Mouse (Mus musculus): ENCODE measurements at regions not wholly inside any gene's neighbourhood (a gene's known extent, or its start where the extent isn't known, plus 50 kb on each side); places are given as distances from the start of the nearest gene placed in this dataset.

- no peak for ATAC-seq (ENCODE audit: low read depth)
- Histone ChIP-seq H3K36me3 (ENCODE audit: control insufficient read depth, insufficient read depth, low read length) (no peaks in the 10 kb centered on the region), H3K4me1 (replicated peaks; ENCODE audit: control insufficient read depth, insufficient read depth, low read length) (no peaks in the 10 kb centered on the region), H3K27ac (ENCODE audit: low read length) (no peak overlapping the region), H3K9me3 (ENCODE audit: control insufficient read depth, low read length) (no peaks in the 10 kb centered on the region), H3K4me2 (ENCODE audit: low read depth, low read length) (no peak overlapping the region), H3K27me3 (ENCODE audit: control insufficient read depth, insufficient read depth, low read depth, low read length) (no peaks in the 10 kb centered on the region), H3K9ac (ENCODE audit: low read length) (no peak overlapping the region), H3K4me3 (ENCODE audit: low read length) (no peak overlapping the region)
- 67% methylated on average over 8 of the region's 8 CpGs for WGBS
These were observed 214.1 kb upstream of the Csf3r start for GRCm38 (mm10) chr4:125810247-125810646.

GRCm38 (mm10) chr4:125814311-125814710 lies 210.0 kb upstream of the Csf3r start:
- H3K4me3 ChIP-seq (ENCODE audit: low read length), result no peak overlapping the region
- no peak for ATAC-seq (ENCODE audit: low read depth)
- no peaks in the 10 kb centered on the region for H3K9me3 ChIP-seq (ENCODE audit: control insufficient read depth, low read length)
- H3K36me3 ChIP-seq (ENCODE audit: control insufficient read depth, insufficient read depth, low read length), result no peaks in the 10 kb centered on the region
- H3K27me3 ChIP-seq (ENCODE audit: control insufficient read depth, insufficient read depth, low read depth, low read length), result no peaks in the 10 kb centered on the region
- WGBS, result 70% methylated on average over 12 of the region's 12 CpGs
- H3K27ac ChIP-seq (ENCODE audit: low read length), result no peak overlapping the region
- H3K4me1 ChIP-seq (replicated peaks; ENCODE audit: control insufficient read depth, insufficient read depth, low read length), result no peaks in the 10 kb centered on the region
- H3K9ac ChIP-seq (ENCODE audit: low read length), result no peak overlapping the region
- no peak overlapping the region for H3K4me2 ChIP-seq (ENCODE audit: low read depth, low read length)

- Histone ChIP-seq H3K4me2 (ENCODE audit: low read depth, low read length) (no peak overlapping the region), H3K36me3 (ENCODE audit: control insufficient read depth, insufficient read depth, low read length) (no peaks in the 10 kb centered on the region), H3K9ac (ENCODE audit: low read length) (no peak overlapping the region), H3K4me1 (replicated peaks; ENCODE audit: control insufficient read depth, insufficient read depth, low read length) (no peaks in the 10 kb centered on the region), H3K9me3 (ENCODE audit: control insufficient read depth, low read length) (no peaks in the 10 kb centered on the region), H3K27ac (ENCODE audit: low read length) (no peak overlapping the region), H3K27me3 (ENCODE audit: control insufficient read depth, insufficient read depth, low read depth, low read length) (no peaks in the 10 kb centered on the region), H3K4me3 (ENCODE audit: low read length) (no peak overlapping the region)
- WGBS, result 51% methylated on average over 3 of the region's 3 CpGs
- ATAC-seq (ENCODE audit: low read depth), result no peak
These were observed 209.1 kb upstream of the Csf3r start for GRCm38 (mm10) chr4:125815276-125815675.

GRCm38 (mm10) chr4:125824525-125824924 lies 199.8 kb upstream of the Csf3r start:
- 10% methylated on average over 3 of the region's 3 CpGs for WGBS
- ATAC-seq (ENCODE audit: low read depth), result no peak
- no peak overlapping the region for H3K4me2 ChIP-seq (ENCODE audit: low read depth, low read length)
- no peaks in the 10 kb centered on the region for H3K36me3 ChIP-seq (ENCODE audit: control insufficient read depth, insufficient read depth, low read length)
- H3K9ac ChIP-seq (ENCODE audit: low read length), result no peak overlapping the region
- no peak overlapping the region for H3K4me3 ChIP-seq (ENCODE audit: low read length)
- no peaks in the 10 kb centered on the region for H3K4me1 ChIP-seq (replicated peaks; ENCODE audit: control insufficient read depth, insufficient read depth, low read length)
- H3K27me3 ChIP-seq (ENCODE audit: control insufficient read depth, insufficient read depth, low read depth, low read length), result no peaks in the 10 kb centered on the region
- no peaks in the 10 kb centered on the region for H3K9me3 ChIP-seq (ENCODE audit: control insufficient read depth, low read length)
- no peak overlapping the region for H3K27ac ChIP-seq (ENCODE audit: low read length)

- Histone ChIP-seq H3K36me3 (ENCODE audit: control insufficient read depth, insufficient read depth, low read length) (no peaks in the 10 kb centered on the region), H3K27me3 (ENCODE audit: control insufficient read depth, insufficient read depth, low read depth, low read length) (no peaks in the 10 kb centered on the region)
These were observed 197.9 kb upstream of the Csf3r start for GRCm38 (mm10) chr4:125826416-125826815.

GRCm38 (mm10) chr4:125835250-125835649 lies 189.1 kb upstream of the Csf3r start:
- no peaks in the 10 kb centered on the region for H3K27me3 ChIP-seq (ENCODE audit: control insufficient read depth, insufficient read depth, low read depth, low read length)
- no peak overlapping the region for H3K9ac ChIP-seq (ENCODE audit: low read length)
- no peak overlapping the region for H3K4me3 ChIP-seq (ENCODE audit: low read length)
- no peaks in the 10 kb centered on the region for H3K36me3 ChIP-seq (ENCODE audit: control insufficient read depth, insufficient read depth, low read length)
- no peaks in the 10 kb centered on the region for H3K4me1 ChIP-seq (replicated peaks; ENCODE audit: control insufficient read depth, insufficient read depth, low read length)
- no peak overlapping the region for H3K27ac ChIP-seq (ENCODE audit: low read length)
- WGBS, result under 1% methylated on average over 8 of the region's 8 CpGs
- H3K9me3 ChIP-seq (ENCODE audit: control insufficient read depth, low read length), result no peaks in the 10 kb centered on the region
- no peak for ATAC-seq (ENCODE audit: low read depth)
- no peak overlapping the region for H3K4me2 ChIP-seq (ENCODE audit: low read depth, low read length)

More at GRCm38 (mm10) chr4:125826416-125826815, 197.9 kb upstream of the Csf3r start:
- no peak overlapping the region for H3K27ac ChIP-seq (ENCODE audit: low read length)
- no peak for ATAC-seq (ENCODE audit: low read depth)
- no peak overlapping the region for H3K9ac ChIP-seq (ENCODE audit: low read length)
- H3K4me2 ChIP-seq (ENCODE audit: low read depth, low read length), result no peak overlapping the region
- no peaks in the 10 kb centered on the region for H3K4me1 ChIP-seq (replicated peaks; ENCODE audit: control insufficient read depth, insufficient read depth, low read length)
- no peak overlapping the region for H3K4me3 ChIP-seq (ENCODE audit: low read length)
- 73% methylated on average over 5 of the region's 5 CpGs for WGBS
- no peaks in the 10 kb centered on the region for H3K9me3 ChIP-seq (ENCODE audit: control insufficient read depth, low read length)

GRCm38 (mm10) chr4:125847568-125847967 lies 176.8 kb upstream of the Csf3r start:
- Histone ChIP-seq H3K9ac (ENCODE audit: low read length) (no peak overlapping the region), H3K4me2 (ENCODE audit: low read depth, low read length) (no peak overlapping the region), H3K4me3 (ENCODE audit: low read length) (no peak overlapping the region), H3K4me1 (replicated peaks; ENCODE audit: control insufficient read depth, insufficient read depth, low read length) (no peaks in the 10 kb centered on the region), H3K27ac (ENCODE audit: low read length) (no peak overlapping the region), H3K9me3 (ENCODE audit: control insufficient read depth, low read length) (no peaks in the 10 kb centered on the region), H3K27me3 (ENCODE audit: control insufficient read depth, insufficient read depth, low read depth, low read length) (no peaks in the 10 kb centered on the region), H3K36me3 (ENCODE audit: control insufficient read depth, insufficient read depth, low read length) (no peaks in the 10 kb centered on the region)
- ATAC-seq (ENCODE audit: low read depth), result no peak
- WGBS, result 80% methylated on average over 3 of the region's 3 CpGs

- no peaks in the 10 kb centered on the region for H3K4me1 ChIP-seq (replicated peaks; ENCODE audit: control insufficient read depth, insufficient read depth, low read length)
- H3K27ac ChIP-seq (ENCODE audit: low read length), result no peak overlapping the region
- no peak overlapping the region for H3K4me3 ChIP-seq (ENCODE audit: low read length)
- H3K4me2 ChIP-seq (ENCODE audit: low read depth, low read length), result no peak overlapping the region
- WGBS, result 11% methylated on average over 4 of the region's 4 CpGs
- ATAC-seq (ENCODE audit: low read depth), result no peak
- no peak overlapping the region for H3K9ac ChIP-seq (ENCODE audit: low read length)
- no peaks in the 10 kb centered on the region for H3K36me3 ChIP-seq (ENCODE audit: control insufficient read depth, insufficient read depth, low read length)
- no peaks in the 10 kb centered on the region for H3K9me3 ChIP-seq (ENCODE audit: control insufficient read depth, low read length)
- no peaks in the 10 kb centered on the region for H3K27me3 ChIP-seq (ENCODE audit: control insufficient read depth, insufficient read depth, low read depth, low read length)
These were observed 174.1 kb upstream of the Csf3r start for GRCm38 (mm10) chr4:125850300-125850699.

- no peak for ATAC-seq (ENCODE audit: low read depth)
- no peak overlapping the region for H3K27ac ChIP-seq (ENCODE audit: low read length)
- no peak overlapping the region for H3K9ac ChIP-seq (ENCODE audit: low read length)
- H3K4me1 ChIP-seq (replicated peaks; ENCODE audit: control insufficient read depth, insufficient read depth, low read length), result no peaks in the 10 kb centered on the region
- H3K4me3 ChIP-seq (ENCODE audit: low read length), result no peak overlapping the region
- no peak overlapping the region for H3K4me2 ChIP-seq (ENCODE audit: low read depth, low read length)
- no peaks in the 10 kb centered on the region for H3K9me3 ChIP-seq (ENCODE audit: control insufficient read depth, low read length)
- no peaks in the 10 kb centered on the region for H3K36me3 ChIP-seq (ENCODE audit: control insufficient read depth, insufficient read depth, low read length)
- H3K27me3 ChIP-seq (ENCODE audit: control insufficient read depth, insufficient read depth, low read depth, low read length), result no peaks in the 10 kb centered on the region
- WGBS, result 60% methylated on average over 4 of the region's 4 CpGs
These were observed 171.8 kb upstream of the Csf3r start for GRCm38 (mm10) chr4:125852545-125852944.

- no peak overlapping the region for H3K27ac ChIP-seq (ENCODE audit: low read length)
- H3K9ac ChIP-seq (ENCODE audit: low read length), result no peak overlapping the region
- no peaks in the 10 kb centered on the region for H3K9me3 ChIP-seq (ENCODE audit: control insufficient read depth, low read length)
- H3K4me3 ChIP-seq (ENCODE audit: low read length), result no peak overlapping the region
- no peaks in the 10 kb centered on the region for H3K27me3 ChIP-seq (ENCODE audit: control insufficient read depth, insufficient read depth, low read depth, low read length)
- WGBS, result 11% methylated on average over 11 of the region's 11 CpGs
- H3K4me1 ChIP-seq (replicated peaks; ENCODE audit: control insufficient read depth, insufficient read depth, low read length), result no peaks in the 10 kb centered on the region
- H3K36me3 ChIP-seq (ENCODE audit: control insufficient read depth, insufficient read depth, low read length), result no peaks in the 10 kb centered on the region
- no peak for ATAC-seq (ENCODE audit: low read depth)
- no peak overlapping the region for H3K4me2 ChIP-seq (ENCODE audit: low read depth, low read length)
These were observed 168.3 kb upstream of the Csf3r start for GRCm38 (mm10) chr4:125855983-125856591.
